Mouse (Mus musculus): ENCODE data around the gene Mfsd9. TPM values are rescaled to one million over a fixed set of nuclear protein-coding genes. Genes with fewer than 3 reads are reported as not detected.

Gene Mfsd9
- 1.4 TPM in 2 replicates for polyA plus RNA-seq (2015; fragmentation: Nextera tagmentation; extraction: Ambion mirVana)

GRCm38 (mm10) chr1:40790324-40791141 lies at the start of gene Mfsd9:
Gene Mfsd9 (minus strand): TSS chr1:40790687.

GRCm38 (mm10) chr1:40805351-40805750 lies 14.9 kb upstream of the Mfsd9 start, which contains the start of gene Tmem182:
Gene Tmem182 (plus strand): TSS chr1:40805601.

Other genes starting within 250 kb of the Mfsd9 start
- gene Slc9a4, start 210.6 kb downstream of the Mfsd9 start, polyA plus RNA-seq (2015; fragmentation: Nextera tagmentation; extraction: Ambion mirVana) = 0.10 and 0.12 TPM in 2 replicates
- gene Slc9a2, start 110.1 kb downstream of the Mfsd9 start, polyA plus RNA-seq (2015; fragmentation: Nextera tagmentation; extraction: Ambion mirVana) = 12.2 and 13.9 TPM in 2 replicates
- 132 and 166 TPM in 2 replicates for gene Tmem182, start 14.9 kb upstream of the Mfsd9 start, polyA plus RNA-seq (2015; fragmentation: Nextera tagmentation; extraction: Ambion mirVana)

Measured in skeletal muscle tissue, postnatal 0 days (tissue).